Mouse (Mus musculus) gastrocnemius, postnatal 14 days (tissue): ENCODE measurements around the gene Papola. TPM values are rescaled to one million over a fixed set of nuclear protein-coding genes. Genes with fewer than 3 reads are reported as not detected.
"Not testable (repeated sequence)": the region's sequence is repeated elsewhere in the genome, so short reads cannot be mapped to it uniquely, and the experiment has no call there.

Source experiments
- DNase-seq: peaks from one replicate; pipeline ENCODE4 v3.0.0; 2021; ENCODE audit warnings: mixed read lengths
- intact Hi-C: fragments of 180-260 bp; cut with DNase I; formaldehyde crosslinking; loops from one replicate; pipeline ENCODE4 v1.15.1; 2025; ENCODE audit warnings: low total_unique reads
- total RNA-seq, 2 experiments: library from RNA; stranded (reverse); gene quantifications; 2 replicates each; pipeline ENCODE4 v1.2.3; 2021

The Papola gene
- total RNA-seq, 2 experiments from 2014 or later: 64.5 to 70.9 TPM

- no peak for DNase-seq
Observed at GRCm38 (mm10) chr12:105789885-105790284, 5.4 kb downstream of the Papola start.

GRCm38 (mm10) chr12:105794896-105795295 lies 10.4 kb downstream of the Papola start:
- intact Hi-C loops: no loop called here
- DNase-seq: no peak

More at GRCm38 (mm10) chr12:105789885-105790284, 5.4 kb downstream of the Papola start:
- intact Hi-C loops: no loop called here

- intact Hi-C loops: no loop called here
- DNase-seq: no peak
Observed at GRCm38 (mm10) chr12:105798001-105798400, 13.5 kb downstream of the Papola start.

GRCm38 (mm10) chr12:105805790-105806189 lies 21.3 kb downstream of the Papola start:
- DNase-seq: no peak
- intact Hi-C loops: no loop called here

GRCm38 (mm10) chr12:105806205-105806604 lies 21.7 kb downstream of the Papola start:
- intact Hi-C loops: no loop called here
- no peak for DNase-seq

- intact Hi-C loops: no loop called here
- no peak for DNase-seq
Observed at GRCm38 (mm10) chr12:105807416-105807815, 22.9 kb downstream of the Papola start.

GRCm38 (mm10) chr12:105808945-105809344 lies 24.5 kb downstream of the Papola start:
- no peak for DNase-seq
- intact Hi-C loops: no loop called here

- DNase-seq: no peak
- intact Hi-C loops: no loop called here
Observed at GRCm38 (mm10) chr12:105810608-105811007, 26.1 kb downstream of the Papola start.

- no peak for DNase-seq
- intact Hi-C loops: no loop called here
Observed at GRCm38 (mm10) chr12:105813957-105814356, 29.5 kb downstream of the Papola start.

GRCm38 (mm10) chr12:105823472-105823871 lies 39.0 kb downstream of the Papola start:
- no peak for DNase-seq
- intact Hi-C loops: no loop called here

- no peak for DNase-seq
- intact Hi-C loops: no loop called here
Observed at GRCm38 (mm10) chr12:105824743-105825142, 40.2 kb downstream of the Papola start.

GRCm38 (mm10) chr12:105825266-105825665 lies 40.8 kb downstream of the Papola start:
- DNase-seq: no peak
- intact Hi-C loops: no loop called here

GRCm38 (mm10) chr12:105832541-105832940 lies 48.0 kb downstream of the Papola start:
- intact Hi-C loops: no loop called here
- DNase-seq: no peak

- intact Hi-C loops: loop anchor here (5.0 kb wide), 1 partner anchor 127 kb away; no protein-coding TSS in a partner anchor
Observed at GRCm38 (mm10) chr12:105834926-105835325, 50.4 kb downstream of the Papola start.

GRCm38 (mm10) chr12:105835571-105835970 lies 51.1 kb downstream of the Papola start:
- DNase-seq: no peak
- intact Hi-C loops: loop anchor here (5.0 kb wide), 1 partner anchor 127 kb away; no protein-coding TSS in a partner anchor

More at GRCm38 (mm10) chr12:105834926-105835325, 50.4 kb downstream of the Papola start:
- no peak for DNase-seq

- intact Hi-C loops: loop anchor here (5.0 kb wide), 1 partner anchor 126 kb away; no protein-coding TSS in a partner anchor
Observed at GRCm38 (mm10) chr12:105836196-105836595, 51.7 kb downstream of the Papola start.

GRCm38 (mm10) chr12:105839096-105839495 lies 54.6 kb downstream of the Papola start:
- intact Hi-C loops: loop anchor here (5.0 kb wide), 1 partner anchor 123 kb away; no protein-coding TSS in a partner anchor
- DNase-seq: no peak

More at GRCm38 (mm10) chr12:105836196-105836595, 51.7 kb downstream of the Papola start:
- no peak for DNase-seq

- DNase-seq, intact Hi-C loops: not testable (repeated sequence)
Observed at GRCm38 (mm10) chr12:105840545-105840944, 56.1 kb downstream of the Papola start.

GRCm38 (mm10) chr12:105843243-105844005 lies 58.9 kb downstream of the Papola start:
- intact Hi-C loops: no loop called here
- peak; percentile 41 for DNase-seq

- no peak for DNase-seq
- intact Hi-C loops: no loop called here
Observed at GRCm38 (mm10) chr12:105844406-105844805, 59.9 kb downstream of the Papola start.

GRCm38 (mm10) chr12:105849102-105849501 lies 64.6 kb downstream of the Papola start:
- DNase-seq: no peak
- intact Hi-C loops: no loop called here
